Mouse (Mus musculus): ENCODE data around the gene Zer1. TPM values are rescaled to one million over a fixed set of nuclear protein-coding genes. Genes with fewer than 3 reads are reported as not detected.

Gene Zer1
- polyA plus RNA-seq, 1 experiment from 2014 or later, result 11.6 TPM

Other genes with a start within 250 kb of the Zer1 start
- 88.2 and 89.2 TPM in 2 replicates for gene Odf2, start 235.4 kb downstream of the Zer1 start, polyA plus RNA-seq (2016; fragmentation: Nextera tagmentation; extraction: Ambion mirVana)
- 69.3 and 72.3 TPM in 2 replicates for gene Gle1, start 189.2 kb downstream of the Zer1 start, polyA plus RNA-seq (2016; fragmentation: Nextera tagmentation; extraction: Ambion mirVana)
- gene Sptan1, start 159.0 kb downstream of the Zer1 start, polyA plus RNA-seq (2016; fragmentation: Nextera tagmentation; extraction: Ambion mirVana), result 101 and 103 TPM in 2 replicates
- gene Wdr34, start 75.7 kb downstream of the Zer1 start, polyA plus RNA-seq (2016; fragmentation: Nextera tagmentation; extraction: Ambion mirVana), result 43.9 and 46.0 TPM in 2 replicates
- 644 and 679 TPM in 2 replicates for gene Set, start 67.2 kb downstream of the Zer1 start, polyA plus RNA-seq (2016; fragmentation: Nextera tagmentation; extraction: Ambion mirVana)
- gene Pkn3, start 46.9 kb downstream of the Zer1 start, polyA plus RNA-seq (2016; fragmentation: Nextera tagmentation; extraction: Ambion mirVana), result 9.3 and 11.6 TPM in 2 replicates
- gene Zdhhc12, start 30.9 kb downstream of the Zer1 start, polyA plus RNA-seq (2016; fragmentation: Nextera tagmentation; extraction: Ambion mirVana), result 26.8 and 27.7 TPM in 2 replicates
- gene Tbc1d13, start 9.2 kb upstream of the Zer1 start, polyA plus RNA-seq (2016; fragmentation: Nextera tagmentation; extraction: Ambion mirVana), result 10.7 and 11.0 TPM in 2 replicates
- gene Endog, start 46.9 kb upstream of the Zer1 start, polyA plus RNA-seq (2016; fragmentation: Nextera tagmentation; extraction: Ambion mirVana), result 18.5 TPM in 2 replicates
- gene Spout1, start 53.9 kb upstream of the Zer1 start, polyA plus RNA-seq (2016; fragmentation: Nextera tagmentation; extraction: Ambion mirVana), result 87.1 and 90.3 TPM in 2 replicates
- 8.2 and 8.3 TPM in 2 replicates for gene Kyat1, start 81.3 kb upstream of the Zer1 start, polyA plus RNA-seq (2016; fragmentation: Nextera tagmentation; extraction: Ambion mirVana)
- 40.9 and 41.2 TPM in 2 replicates for gene Lrrc8a, start 113.1 kb upstream of the Zer1 start, polyA plus RNA-seq (2016; fragmentation: Nextera tagmentation; extraction: Ambion mirVana)
- gene Gm28035, start 116.0 kb upstream of the Zer1 start, polyA plus RNA-seq (2016; fragmentation: Nextera tagmentation; extraction: Ambion mirVana), result 0.09 and 0.14 TPM in 2 replicates
- 3.5 and 3.8 TPM in 2 replicates for gene Phyhd1, start 141.6 kb upstream of the Zer1 start, polyA plus RNA-seq (2016; fragmentation: Nextera tagmentation; extraction: Ambion mirVana)
- not detected in 2 replicates for gene Gm28038, start 156.5 kb upstream of the Zer1 start, polyA plus RNA-seq (2016; fragmentation: Nextera tagmentation; extraction: Ambion mirVana)
- gene Dolk, start 161.7 kb upstream of the Zer1 start, polyA plus RNA-seq (2016; fragmentation: Nextera tagmentation; extraction: Ambion mirVana), result 29.6 and 31.0 TPM in 2 replicates
- 37.2 and 37.4 TPM in 2 replicates for gene Nup188, start 161.8 kb upstream of the Zer1 start, polyA plus RNA-seq (2016; fragmentation: Nextera tagmentation; extraction: Ambion mirVana)
- gene Sh3glb2, start 234.8 kb upstream of the Zer1 start, polyA plus RNA-seq (2016; fragmentation: Nextera tagmentation; extraction: Ambion mirVana), result 89.7 and 96.9 TPM in 2 replicates
- gene Miga2, start 239.6 kb upstream of the Zer1 start, polyA plus RNA-seq (2016; fragmentation: Nextera tagmentation; extraction: Ambion mirVana), result 29.6 and 31.0 TPM in 2 replicates

Measured in embryonic facial prominence, embryonic 12.5 days (tissue).